In the genomic region with DNA sequence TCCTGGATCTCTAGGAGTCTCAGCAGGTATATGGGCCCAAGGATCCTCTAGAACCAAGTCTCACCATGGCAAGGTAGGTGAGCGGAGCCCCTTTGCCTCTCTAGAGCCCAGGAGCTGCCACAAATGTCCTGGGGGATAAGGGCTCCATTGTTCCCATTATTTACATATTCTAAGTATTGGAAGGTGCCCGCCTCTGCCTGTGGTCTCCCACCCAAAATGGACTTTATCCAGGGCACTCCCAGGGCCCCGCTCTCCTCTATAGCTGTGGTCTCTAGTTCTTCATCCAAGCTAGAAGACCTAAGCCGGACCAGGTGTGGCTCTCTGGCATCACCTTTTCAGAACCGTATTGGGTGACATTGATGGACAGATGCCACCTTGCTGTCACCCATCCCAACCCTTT, we compare ENCODE assay signal across 10 mouse cellular contexts. TPM values are rescaled to one million over a fixed set of nuclear protein-coding genes. Genes with fewer than 3 reads are reported as not detected.
A peak's percentile ranks its signal among the peaks of the same experiment; 100 is the strongest.
DNase-seq lines count a peak whose midpoint lies in the region; ATAC-seq and TF ChIP-seq lines count a peak whose summit lies in the region.
"Had no signal": no experiment of that assay in that cellular context is flagged by ENCODE, and none has a peak within 500 bp of the region (broad histone marks: within the 10 kb centered on the region; RNA-seq: fewer than 3 reads in every experiment).

A gene (minus strand): TSS at position 101 of the 400 bp plus-strand sequence.

- DNase-seq in testis, postnatal 10 days (ENCODE audit: low spot score): no peak
- no peak for DNase-seq in hindbrain, embryonic 10.5 days (ENCODE audit: low spot score)
- DNase-seq in cerebellum, adult 9-11 months: no peak
- no peak for DNase-seq in thymus, postnatal 14 days
- DNase-seq in ovary, adult 18-20 months (ENCODE audit: low spot score): no peak
- DNase-seq: heart, postnatal 14 days had no signal

- H3K4me2 ChIP-seq in midbrain, embryonic 12.5 days (replicated peaks): no peak within 1 kb of the TSS

- TF ChIP-seq POLR2A in testis, adult 2 months (IDR thresholded peaks at IDR 0.05; ENCODE audit: control insufficient read depth, low read depth, low read length): no peak

- H3K27me3 ChIP-seq in testis, adult 2 months (ENCODE audit: control insufficient read depth, insufficient read depth, low read length): no peaks in the 10 kb centered on the region
- H3K27me3 ChIP-seq in hindbrain, embryonic 10.5 days (ENCODE audit: insufficient read depth, poor library complexity, severe bottlenecking): no peaks in the 10 kb centered on the region
- H3K27me3 ChIP-seq in midbrain, embryonic 12.5 days: no peaks in the 10 kb centered on the region
- H3K27me3 ChIP-seq: stomach, embryonic 15.5 days had no signal

- TF ChIP-seq CTCF in testis, adult 2 months (IDR thresholded peaks at IDR 0.05; ENCODE audit: control insufficient read depth, insufficient read depth, insufficient replicate concordance, low read depth, low read length): no peak

- 89% methylated on average over 5 of the region's 5 CpGs for WGBS in hindbrain, embryonic 10.5 days
- WGBS in midbrain, embryonic 12.5 days: 88% methylated on average over 5 of the region's 5 CpGs

- peaks cover 23% of the 10 kb centered on the region for H3K4me1 ChIP-seq in testis, adult 2 months (ENCODE audit: control insufficient read depth, insufficient read depth, low read length)
- H3K4me1 ChIP-seq in hindbrain, embryonic 10.5 days (replicated peaks): peaks cover 29% of the 10 kb centered on the region
- peaks cover 28% of the 10 kb centered on the region for H3K4me1 ChIP-seq in midbrain, embryonic 12.5 days

- H3K27ac ChIP-seq in testis, adult 2 months (ENCODE audit: control insufficient read depth, insufficient read depth, low read depth, low read length): no peak within 1 kb of the TSS
- peak within 1 kb of the TSS; percentile 87 for H3K27ac ChIP-seq in hindbrain, embryonic 10.5 days
- peak within 1 kb of the TSS; percentile 92 for H3K27ac ChIP-seq in midbrain, embryonic 12.5 days (replicated peaks)

- peak within 1 kb of the TSS; percentile 84 for H3K4me3 ChIP-seq in testis, adult 2 months (ENCODE audit: control insufficient read depth, low read depth, low read length)
- no peak within 1 kb of the TSS for H3K4me3 ChIP-seq in hindbrain, embryonic 10.5 days
- no peak within 1 kb of the TSS for H3K4me3 ChIP-seq in midbrain, embryonic 12.5 days
- H3K4me3 ChIP-seq: stomach, embryonic 15.5 days had no signal

- no peak for ATAC-seq in midbrain, embryonic 12.5 days (ENCODE audit: low FRiP score, low read depth)

- H3K9ac ChIP-seq in midbrain, embryonic 12.5 days (replicated peaks): no peak within 1 kb of the TSS
- H3K9ac ChIP-seq: stomach, embryonic 15.5 days had no signal

- H3K36me3 ChIP-seq in testis, adult 2 months (ENCODE audit: control insufficient read depth, insufficient read depth, low read length): no peaks in the 10 kb centered on the region
- H3K36me3 ChIP-seq in hindbrain, embryonic 10.5 days: no peaks in the 10 kb centered on the region
- no peaks in the 10 kb centered on the region for H3K36me3 ChIP-seq in midbrain, embryonic 12.5 days
- H3K36me3 ChIP-seq: stomach, embryonic 15.5 days had no signal

- no peaks in the 10 kb centered on the region for H3K9me3 ChIP-seq in hindbrain, embryonic 10.5 days
- H3K9me3 ChIP-seq in midbrain, embryonic 12.5 days: no peaks in the 10 kb centered on the region
- H3K9me3 ChIP-seq: stomach, embryonic 15.5 days had no signal

RNA-seq across cellular contexts. Expression of the gene that starts here (rescaled TPM):
- 76.8 and 77.0 TPM in 2 replicates for polyA plus RNA-seq in testis, adult 2 months (2012; rRNA removed)
- 0.15 and 0.21 TPM in 2 replicates for polyA plus RNA-seq in hindbrain, embryonic 10.5 days (2016; fragmentation: Nextera tagmentation; extraction: Ambion mirVana)
- polyA plus RNA-seq in midbrain, embryonic 12.5 days (2016; fragmentation: Nextera tagmentation; extraction: Ambion mirVana): 0.63 and 0.97 TPM in 2 replicates
- polyA plus RNA-seq: liver, embryonic 16.5 days had no signal

Comparison
In these comparisons a context has a peak if more than half of its experiments do, and no peak if none do; other contexts are left out.
1. RNA of the gene that starts here (polyA plus RNA-seq): 76.8 to 77.0 TPM in testis, adult 2 months; 0.63 to 0.97 TPM in midbrain, embryonic 12.5 days and 0.15 to 0.21 TPM in hindbrain, embryonic 10.5 days; every median in the first group is over 10 times any median in the second.